Mouse (Mus musculus) testis, adult 2 months (tissue): ENCODE measurements at regions not wholly inside any gene's neighbourhood (a gene's known extent, or its start where the extent isn't known, plus 50 kb on each side); places are given as distances from the start of the nearest gene placed in this dataset.

Experiments used
- CTCF ChIP-seq: fragments of 200-500 bp; IDR thresholded peaks from 2 replicates; pipeline ENCODE4 v1.5.1; 2012; ENCODE audit warnings: low read depth, mild to moderate bottlenecking, inconsistent platforms, low read length, moderate library complexity; ENCODE audit not compliant: control insufficient read depth, insufficient read depth, insufficient replicate concordance
- POLR2A ChIP-seq: fragments of 200-500 bp; IDR thresholded peaks from 2 replicates; pipeline ENCODE4 v1.6.1; 2012; ENCODE audit warnings: low read depth, mild to moderate bottlenecking, inconsistent platforms, low read length, moderate library complexity; ENCODE audit not compliant: control insufficient read depth

DNA sequence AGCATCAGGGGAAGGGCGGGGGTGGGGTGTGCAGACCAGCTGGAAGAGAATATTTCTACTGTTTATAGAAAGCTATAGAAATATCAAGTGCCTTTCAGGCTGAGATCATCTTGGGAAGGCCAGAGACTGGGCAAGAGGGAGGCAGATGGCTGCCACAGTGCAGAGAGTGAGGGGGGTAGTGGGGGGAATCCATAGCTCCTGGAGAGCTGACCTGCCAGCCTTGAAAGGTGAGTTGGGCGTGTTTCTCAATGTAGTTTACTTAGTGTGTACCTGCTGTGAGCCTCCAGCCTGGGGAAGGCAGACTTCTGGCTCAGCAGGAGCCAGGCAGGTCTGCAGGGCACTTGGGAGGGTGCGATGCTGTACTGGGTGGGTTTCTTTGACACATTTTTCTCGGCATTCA is 115.5 kb downstream of the Kctd15 start:
- TF ChIP-seq CTCF = no peak
- no peak for TF ChIP-seq POLR2A
